Comparison of ENCODE assay signal across 17 mouse cellular contexts in the genomic region with DNA sequence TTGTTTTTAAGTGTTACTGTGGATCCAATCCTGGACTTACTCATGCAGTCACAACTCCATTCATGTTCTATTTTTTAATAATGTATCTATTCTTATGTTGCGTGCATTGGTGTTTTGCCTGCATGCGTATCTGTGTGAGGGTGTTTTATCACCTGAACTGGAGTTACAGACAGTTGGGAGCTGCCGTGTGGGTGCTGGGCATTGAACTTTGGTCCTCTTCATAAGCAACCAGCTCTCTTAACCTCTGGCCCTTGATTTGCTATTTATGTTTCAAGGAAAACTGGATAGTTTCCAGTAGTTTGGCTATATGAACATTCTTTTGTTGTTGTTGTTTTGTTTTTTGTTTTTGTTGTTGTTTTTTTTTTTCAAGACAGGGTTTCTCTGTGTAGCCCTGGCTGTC.
"Had no signal": no experiment of that assay in that cellular context is flagged by ENCODE, and none has a peak within 500 bp of the region (broad histone marks: within the 10 kb centered on the region; RNA-seq: fewer than 3 reads in every experiment).

No protein-coding gene starts in this region.

- H3K4me2 ChIP-seq: neural tube, embryonic 12.5 days; neural tube, embryonic 13.5 days; neural tube, embryonic 15.5 days; stomach, embryonic 15.5 days had no signal

- H3K27ac ChIP-seq: neural tube, embryonic 12.5 days; neural tube, embryonic 13.5 days; neural tube, embryonic 15.5 days; stomach, embryonic 15.5 days; stomach, postnatal 0 days had no signal

- H3K27me3 ChIP-seq: neural tube, embryonic 12.5 days; stomach, embryonic 15.5 days had no signal

- H3K36me3 ChIP-seq: neural tube, embryonic 12.5 days; neural tube, embryonic 13.5 days; neural tube, embryonic 15.5 days; stomach, embryonic 15.5 days had no signal

- H3K9me3 ChIP-seq: neural tube, embryonic 12.5 days; neural tube, embryonic 13.5 days; neural tube, embryonic 15.5 days; stomach, embryonic 15.5 days had no signal

- H3K9ac ChIP-seq: neural tube, embryonic 12.5 days; neural tube, embryonic 13.5 days; neural tube, embryonic 15.5 days; stomach, embryonic 15.5 days had no signal

- DNase-seq: retina, postnatal 1 day; right cerebral cortex, adult 18-20 months; right cerebral cortex, postnatal 14 days; right cerebral cortex, postnatal 25 days; right cerebral cortex, postnatal 4 days; spleen, adult 18-20 months; thymus, adult 18-20 months; thymus, adult 2 months; thymus, postnatal 14 days; thymus, postnatal 25 days; thymus, postnatal 36 days; thymus, postnatal 4 days had no signal

- H3K4me3 ChIP-seq: neural tube, embryonic 12.5 days; neural tube, embryonic 13.5 days; neural tube, embryonic 15.5 days; stomach, embryonic 15.5 days had no signal
